Mouse (Mus musculus) ZHBTc4 (cell line): ENCODE measurements around the gene Pecam1.
A peak's percentile ranks its signal among the peaks of the same experiment; 100 is the strongest.
"Not testable (repeated sequence)": the region's sequence is repeated elsewhere in the genome, so short reads cannot be mapped to it uniquely, and the experiment has no call there.

ENCODE experiments used
- DNase-seq: peaks from one replicate; pipeline ENCODE4 v3.0.0-alpha.2; 2011; ENCODE audit warnings: low read depth, low spot score

The Pecam1 gene

DNA sequence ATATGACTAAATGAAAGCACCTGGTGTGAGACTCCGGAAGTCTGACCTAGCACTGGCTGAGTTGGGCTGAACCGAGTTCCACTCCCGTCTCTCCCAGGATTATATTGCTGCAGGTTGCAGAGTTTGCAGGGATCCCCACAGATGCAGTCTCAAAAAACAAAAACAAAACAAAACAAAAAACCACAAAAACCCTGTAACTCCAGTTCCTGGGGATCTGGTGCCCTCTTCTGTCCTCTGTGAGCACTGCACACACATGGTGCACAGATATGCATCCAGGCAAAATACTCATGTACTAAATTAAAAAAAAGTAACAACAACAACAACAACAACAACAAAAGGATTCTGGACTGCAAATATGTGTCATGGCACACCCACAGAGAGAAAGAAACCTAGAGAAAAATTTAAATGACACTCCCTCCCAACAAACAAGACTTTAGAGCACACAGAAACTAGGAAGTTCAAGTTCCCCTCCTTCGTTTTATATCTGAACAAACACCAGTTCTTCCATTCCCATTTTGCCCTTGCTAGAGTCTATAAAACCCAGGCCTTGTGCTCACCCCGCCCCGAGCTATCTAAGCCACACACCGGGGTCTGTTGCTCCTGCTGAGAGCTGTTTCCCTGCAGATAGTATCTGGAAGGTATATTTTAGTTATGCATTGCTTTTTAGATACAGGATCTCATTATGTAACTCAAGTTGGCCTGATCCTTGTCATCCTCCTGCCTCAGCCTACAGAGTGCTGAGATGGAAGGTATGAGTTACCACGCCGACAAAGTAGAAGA lies 20.0 kb upstream of the Pecam1 start:
- DNase-seq, result peak; percentile 65

DNA sequence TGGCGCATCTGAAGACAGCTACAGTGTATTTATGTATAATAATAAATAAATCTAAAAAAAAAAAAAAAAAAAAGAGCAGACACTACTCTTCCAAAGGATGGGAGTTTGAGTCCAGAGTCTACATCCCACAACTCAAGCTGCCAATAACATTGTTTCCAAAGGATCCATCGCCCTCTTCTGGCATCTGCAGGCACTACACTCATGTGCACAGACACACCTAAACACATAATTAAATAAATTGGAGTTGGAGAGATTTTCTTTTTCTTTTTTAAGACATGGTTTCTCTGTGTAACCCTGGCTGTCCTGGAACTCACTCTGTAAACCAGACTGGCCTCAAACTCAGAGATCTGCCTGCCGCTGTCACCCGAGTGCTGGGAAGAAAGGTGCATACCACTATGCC lies 17.1 kb upstream of the Pecam1 start:
- DNase-seq, result peak; percentile 70

DNA sequence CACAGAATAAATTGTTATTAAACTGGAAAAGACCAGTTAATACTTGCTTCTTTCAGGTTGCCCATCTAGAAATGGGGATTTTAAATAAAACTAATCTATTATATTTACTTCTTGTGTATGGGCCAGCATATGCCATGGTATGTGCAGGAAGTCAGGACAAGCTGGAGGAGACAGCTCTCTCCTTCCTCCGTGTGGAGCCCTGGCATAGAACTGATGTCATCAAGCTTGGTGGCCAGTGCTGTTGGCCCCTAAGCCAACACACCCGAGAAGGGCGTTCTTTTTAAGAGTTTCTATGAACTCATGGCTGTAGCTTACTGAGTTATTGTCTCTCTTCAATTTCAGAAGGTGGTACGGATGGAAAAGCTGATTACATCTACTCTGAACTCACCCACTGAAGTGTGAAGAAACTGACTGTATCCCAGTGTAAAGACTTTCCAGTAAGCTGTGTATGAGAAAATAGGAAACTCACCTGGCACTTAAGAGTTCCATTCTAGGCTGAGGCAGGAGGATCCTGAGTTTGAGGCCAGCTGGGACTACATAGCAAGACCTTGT lies 16.3 kb upstream of the Pecam1 start:
- no peak for DNase-seq

DNA sequence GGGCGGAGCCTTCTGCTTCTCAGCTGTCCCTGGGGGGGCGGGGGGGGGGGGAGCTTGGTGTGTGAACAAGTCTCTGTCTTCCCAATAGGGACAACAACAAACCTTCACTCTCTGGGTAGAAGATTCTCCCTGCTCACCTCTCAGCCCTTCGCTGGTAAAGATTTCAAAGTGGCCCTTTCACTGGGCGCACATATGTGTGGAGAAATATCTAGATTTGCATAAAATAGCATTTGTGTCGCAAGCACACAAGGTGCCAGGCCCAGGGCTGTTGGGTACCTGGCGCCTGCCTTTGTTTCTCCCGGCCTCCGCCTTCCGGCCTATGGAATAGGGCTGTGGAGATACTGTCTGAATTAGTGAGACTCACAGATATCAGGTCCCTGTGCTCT lies 12.4 kb upstream of the Pecam1 start:
- no peak for DNase-seq

DNA sequence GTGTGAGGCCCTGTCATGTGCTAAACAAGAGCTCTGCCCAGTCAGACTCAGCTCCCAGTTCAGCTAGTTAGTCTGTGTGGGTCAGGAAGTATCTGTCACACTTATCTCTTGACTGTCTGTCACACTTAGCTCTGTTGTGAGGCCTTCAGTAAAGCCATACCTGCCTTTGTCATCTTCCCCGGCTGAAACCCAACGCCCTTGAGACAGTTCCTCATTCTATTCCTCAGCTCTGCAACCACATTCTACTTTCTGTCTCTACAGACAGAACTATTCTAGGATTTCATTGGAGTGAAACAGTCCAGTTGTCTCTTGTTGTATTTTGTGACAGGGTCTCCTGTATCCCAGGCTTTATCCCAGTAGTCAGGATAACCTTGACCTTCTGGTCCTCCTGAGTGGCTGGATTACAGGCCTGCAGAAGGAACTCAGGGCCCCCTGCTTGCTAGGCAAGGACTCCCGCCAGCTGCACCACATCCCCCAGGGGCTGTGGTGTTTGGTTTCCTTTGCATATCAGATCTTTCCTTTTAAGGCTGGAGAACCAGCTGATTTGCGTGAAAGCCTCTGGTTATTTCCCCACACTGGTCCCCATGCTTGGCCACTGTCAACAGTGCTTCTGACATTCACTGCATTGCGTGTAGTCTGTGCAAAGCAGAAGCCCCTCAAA lies 11.8 kb upstream of the Pecam1 start:
- peak; percentile 64 for DNase-seq

DNA sequence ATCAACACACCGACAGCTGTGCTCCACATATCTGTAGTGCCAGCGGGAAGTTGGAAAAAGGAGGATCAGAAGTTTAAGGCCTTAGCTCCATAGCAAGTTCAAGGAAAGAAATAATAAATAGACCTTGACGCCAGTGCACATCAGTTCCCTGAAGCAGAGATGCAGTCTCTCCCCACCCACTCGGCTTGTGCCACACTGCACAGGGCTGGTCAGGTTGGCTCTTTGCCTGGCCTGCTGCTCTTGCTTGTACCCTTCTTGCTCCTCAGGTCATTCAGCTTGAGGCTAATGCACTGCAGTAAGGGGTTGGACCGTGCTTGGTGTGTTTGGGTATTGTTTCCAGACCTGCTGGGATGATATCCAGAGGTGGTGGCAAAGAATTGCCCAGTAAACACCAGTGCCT lies 10.1 kb upstream of the Pecam1 start:
- no peak for DNase-seq

DNA sequence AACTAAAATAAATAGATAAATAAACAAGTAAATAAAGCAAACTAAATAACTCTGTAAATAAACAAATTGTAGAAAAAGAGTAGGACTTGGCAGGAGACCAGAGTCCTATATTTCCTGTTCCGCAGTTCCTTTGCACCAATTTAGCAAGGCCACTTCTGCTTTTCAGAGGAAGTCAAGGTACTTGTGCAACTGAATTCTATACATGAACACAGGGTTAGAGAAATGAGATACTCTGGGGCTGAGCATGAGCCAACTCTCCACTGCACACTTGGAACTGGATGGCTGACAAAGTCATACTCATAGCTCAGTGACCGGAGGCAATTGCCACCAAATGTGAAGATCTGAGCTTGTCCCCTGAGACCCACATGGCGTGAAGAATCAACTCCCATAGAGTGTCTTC lies 8.6 kb upstream of the Pecam1 start:
- no peak for DNase-seq

DNA sequence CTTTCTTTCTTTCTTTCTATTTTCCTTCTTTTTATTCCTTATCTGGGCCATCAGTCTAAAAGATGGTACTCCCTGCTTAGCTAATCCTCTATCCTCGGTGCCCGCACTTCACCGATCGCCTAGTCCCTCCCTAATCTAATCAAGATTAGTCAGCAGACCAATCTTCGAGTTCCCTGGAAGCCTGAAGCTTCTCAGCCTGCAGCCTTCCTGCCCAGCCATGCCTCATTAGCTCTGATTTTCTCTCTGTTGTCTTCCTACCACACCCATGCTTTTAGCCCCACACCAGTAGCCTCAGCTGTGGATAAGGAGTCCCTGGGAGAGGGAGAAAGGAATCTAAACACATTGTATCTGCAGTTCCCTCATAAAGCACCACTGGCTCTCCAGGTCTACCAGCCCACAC lies 5.2 kb upstream of the Pecam1 start:
- no peak for DNase-seq

DNA sequence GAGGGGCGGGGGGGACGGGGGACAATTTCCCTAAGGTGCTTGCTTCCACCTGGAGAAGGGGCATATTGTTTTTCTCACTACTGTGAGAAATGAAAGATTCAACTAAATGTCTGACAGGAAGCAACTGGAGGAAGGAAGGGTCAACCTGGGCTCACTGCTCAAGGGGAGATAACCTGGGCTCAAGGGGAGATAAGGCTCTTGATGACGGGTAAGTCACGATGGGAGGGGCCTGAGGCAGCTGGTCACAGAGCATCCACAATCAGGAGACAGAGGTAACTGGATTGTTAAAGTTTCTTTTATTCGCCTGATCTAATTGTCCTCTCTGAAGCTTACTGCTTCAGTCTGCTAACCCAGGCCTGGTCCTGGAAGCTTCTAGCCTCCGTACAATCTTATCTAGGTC lies 2.9 kb upstream of the Pecam1 start:
- DNase-seq, result no peak

DNA sequence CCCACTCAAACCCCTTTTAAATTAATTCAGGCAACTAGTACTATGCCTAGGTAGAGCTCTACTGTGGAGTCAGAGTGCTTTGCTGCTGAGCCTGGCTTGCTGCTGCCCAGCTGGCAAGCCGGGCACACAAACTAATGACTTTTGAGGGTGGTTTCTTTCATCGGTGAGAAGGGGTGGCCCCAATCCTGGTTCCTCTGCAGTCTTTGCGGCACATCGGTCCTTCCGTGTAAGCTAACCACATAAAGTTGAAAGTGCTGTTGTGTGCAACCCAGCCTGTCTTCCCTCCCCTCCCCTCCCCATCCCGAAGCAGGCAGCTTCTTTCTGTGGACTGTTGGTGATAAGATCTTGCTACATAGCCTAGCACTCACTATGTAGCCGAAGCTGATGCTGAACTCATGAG lies 1.7 kb upstream of the Pecam1 start:
- no peak for DNase-seq

DNA sequence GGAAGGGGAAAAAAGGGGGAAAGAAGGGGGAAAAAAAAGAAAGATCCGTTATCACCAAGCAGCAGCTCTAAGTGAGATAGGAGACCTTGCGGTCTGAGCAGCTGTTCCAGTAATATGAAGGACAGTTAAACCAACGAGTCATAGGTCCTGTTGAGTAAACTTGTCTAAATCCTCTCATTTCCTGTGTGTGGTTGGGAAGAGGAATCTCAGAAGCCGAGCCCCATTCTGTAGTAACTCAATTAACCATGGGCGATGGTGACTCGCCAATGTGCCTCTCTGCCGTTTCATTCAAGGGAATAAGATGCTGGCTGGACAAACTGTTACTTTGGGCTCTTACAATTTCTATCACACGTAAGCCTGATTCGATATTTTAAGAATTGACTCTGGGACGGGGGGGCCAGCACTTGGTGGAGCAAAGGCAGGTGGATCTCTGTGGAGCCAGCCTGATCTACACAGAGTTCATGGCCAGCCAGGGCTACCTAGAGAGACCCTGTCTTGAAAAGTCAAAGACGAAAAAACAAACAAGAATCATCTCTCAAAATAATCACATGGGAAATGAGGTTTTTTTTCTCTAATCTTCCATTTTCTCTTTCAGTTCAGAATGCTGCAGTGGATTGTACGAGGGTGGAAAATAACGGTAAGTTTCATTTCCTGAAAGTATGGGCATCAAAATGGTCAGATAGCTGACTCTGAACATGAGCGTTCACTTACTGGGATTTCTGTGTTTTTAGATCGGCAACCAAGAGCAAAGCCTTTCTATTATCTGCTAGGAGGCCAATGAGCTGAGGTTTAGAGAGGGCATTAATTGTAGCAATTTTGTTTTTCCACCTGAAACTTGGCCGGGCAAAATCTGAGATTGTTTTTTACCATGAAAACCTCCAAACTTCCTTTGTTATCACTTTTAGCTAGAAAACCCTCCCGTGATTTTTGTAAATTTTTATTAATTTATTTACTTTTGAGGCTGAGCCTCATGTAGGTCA lies 901 bp upstream of the Pecam1 start, which contains the start of gene Milr1:
Gene Milr1, plus strand, starts transcription at position 188 of the 980 bp plus-strand sequence.
- no peak for DNase-seq

DNA sequence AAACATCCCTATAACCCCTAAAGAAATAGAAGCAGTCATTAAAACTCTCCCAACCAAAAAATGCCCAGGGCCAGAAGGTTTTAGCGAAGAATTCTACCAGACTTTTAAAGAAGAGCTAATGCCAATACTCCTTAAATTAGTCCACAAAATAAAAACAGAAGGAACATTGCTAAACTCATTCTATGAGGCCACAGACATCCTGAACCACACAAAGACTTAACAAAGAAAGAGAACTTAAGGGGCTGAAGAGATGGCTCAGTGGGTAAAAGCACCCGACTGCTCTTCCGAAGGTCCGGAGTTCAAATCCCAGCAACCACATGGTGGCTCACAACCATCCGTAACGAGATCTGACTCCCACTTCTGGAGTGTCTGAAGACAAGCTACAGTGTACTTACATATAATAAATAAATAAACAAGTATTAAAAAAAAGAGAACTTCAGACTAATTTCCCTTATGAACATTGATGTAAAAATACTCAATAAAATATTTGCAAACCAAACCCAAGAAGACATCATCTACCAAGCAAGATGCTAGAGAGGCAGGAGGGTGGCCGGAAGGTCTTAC lies 789 bp downstream of the Pecam1 start:
- DNase-seq, result not testable (repeated sequence)

DNA sequence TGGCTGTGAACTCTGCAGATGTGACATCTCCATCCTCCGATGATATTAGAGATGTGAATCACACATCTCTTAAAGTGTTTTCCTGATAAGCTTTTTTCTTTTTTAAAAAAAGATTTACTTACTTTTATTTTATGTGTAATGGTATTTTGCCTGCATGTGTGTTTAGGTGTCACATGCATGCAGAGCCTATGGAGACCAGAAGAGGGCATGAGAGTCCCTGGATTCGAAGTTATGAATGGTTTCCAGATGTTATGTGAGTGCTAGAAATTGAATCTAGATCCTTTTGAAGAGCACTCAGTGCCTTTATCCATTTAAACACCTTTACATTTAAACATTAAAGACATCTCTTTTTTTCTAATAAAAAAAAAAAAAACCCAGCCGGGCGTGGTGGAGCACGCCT lies 5.5 kb downstream of the Pecam1 start:
- DNase-seq, result no peak

DNA sequence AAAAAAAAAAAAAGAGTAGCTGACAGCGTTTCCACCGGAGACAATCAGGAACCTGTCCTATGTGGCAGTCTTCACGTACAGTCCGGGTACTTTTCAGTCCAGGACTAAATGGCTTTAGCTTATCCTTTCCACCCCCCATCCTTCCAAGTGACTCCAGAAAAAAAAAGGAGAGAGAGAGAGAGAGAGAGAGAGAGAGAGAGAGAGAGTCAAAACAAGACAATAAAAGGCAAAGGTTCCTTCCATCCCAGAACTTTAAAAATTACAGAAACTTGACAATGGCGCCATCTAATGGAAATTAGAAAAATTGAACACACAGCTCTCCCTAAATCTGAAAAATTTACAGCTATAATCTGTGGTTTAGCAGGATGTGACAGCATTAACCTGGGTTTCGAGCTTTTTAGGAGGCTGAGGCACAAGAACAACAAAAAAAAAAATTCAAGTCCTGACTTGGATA lies 8.0 kb downstream of the Pecam1 start:
- peak; percentile 59 for DNase-seq

DNA sequence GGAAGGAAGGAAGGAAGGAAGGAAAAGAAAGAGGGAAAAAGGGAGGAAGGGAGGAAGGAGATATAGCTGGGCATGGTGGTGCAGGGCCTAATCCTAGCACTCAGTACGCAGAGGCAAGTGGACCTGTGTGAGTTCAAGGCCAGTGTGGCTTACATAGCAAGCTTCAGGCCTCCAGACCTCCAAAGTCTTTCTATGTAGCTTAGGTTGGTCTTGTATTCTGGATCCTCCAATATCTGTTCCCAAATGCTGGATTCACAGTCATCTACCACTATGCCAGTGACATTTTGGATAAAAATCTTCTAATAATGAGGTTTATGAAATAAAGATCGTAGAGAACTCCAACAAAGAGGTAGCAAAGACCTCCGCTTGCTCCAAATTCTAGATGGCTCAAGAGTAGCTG lies 8.6 kb downstream of the Pecam1 start:
- no peak for DNase-seq

DNA sequence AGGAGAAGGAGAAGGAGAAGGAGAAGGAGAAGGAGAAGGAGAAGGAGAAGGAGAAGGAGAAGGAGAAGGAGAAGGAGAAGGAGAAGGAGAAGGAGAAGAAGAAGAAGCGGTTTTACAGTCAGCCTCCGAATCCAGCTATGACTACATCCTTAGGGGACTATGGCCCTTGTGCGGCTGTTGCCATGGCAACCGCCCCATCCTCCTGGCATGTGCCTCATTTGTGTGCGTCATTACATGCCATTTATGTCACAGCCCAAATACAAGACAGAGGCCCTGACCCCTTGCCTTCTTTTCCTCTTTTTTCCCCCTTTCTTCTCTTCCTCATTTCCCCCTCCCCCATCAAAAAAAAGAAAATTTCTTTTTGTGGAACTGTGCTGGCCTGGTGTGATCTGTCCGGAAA lies 9.2 kb downstream of the Pecam1 start:
- peak; percentile 67 for DNase-seq

DNA sequence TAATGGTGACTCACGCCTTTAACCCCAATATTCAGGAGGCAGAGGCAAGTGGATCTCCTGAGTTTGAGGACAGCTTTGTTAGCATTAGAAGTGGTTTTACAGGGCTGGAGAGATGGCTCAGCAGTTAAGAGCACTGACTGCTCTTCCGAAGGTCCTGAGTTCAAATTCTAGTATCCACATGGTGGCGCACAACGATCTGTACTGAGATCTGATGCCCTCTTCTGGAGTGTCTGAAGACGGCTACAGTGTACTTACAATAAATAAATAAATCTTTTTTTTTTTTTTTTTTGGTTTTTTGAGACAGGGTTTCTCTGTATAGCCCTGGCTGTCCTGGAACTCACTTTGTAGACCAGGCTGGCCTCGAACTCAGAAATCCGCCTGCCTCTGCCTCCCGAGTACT lies 9.7 kb downstream of the Pecam1 start:
- DNase-seq, result not testable (repeated sequence)

DNA sequence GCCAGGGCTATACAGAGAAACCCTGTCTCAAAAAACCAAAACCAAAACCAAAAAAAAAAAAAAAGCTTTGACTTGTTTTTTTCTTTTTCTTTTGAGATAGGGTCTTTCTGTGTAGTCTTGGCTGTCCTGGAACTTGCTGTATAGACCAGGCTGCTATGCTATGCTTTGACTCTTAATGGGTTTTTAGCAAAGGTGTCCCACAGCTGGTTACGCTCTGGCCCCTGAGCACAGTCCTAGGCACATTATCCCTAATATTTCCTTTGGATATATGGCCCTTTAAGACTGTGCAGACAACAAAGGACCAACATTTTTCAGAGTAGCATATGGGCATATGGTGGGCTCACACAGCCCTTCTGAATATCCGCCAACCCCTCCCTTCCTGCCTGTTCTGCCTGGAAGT lies 11.3 kb downstream of the Pecam1 start:
- DNase-seq, result no peak

DNA sequence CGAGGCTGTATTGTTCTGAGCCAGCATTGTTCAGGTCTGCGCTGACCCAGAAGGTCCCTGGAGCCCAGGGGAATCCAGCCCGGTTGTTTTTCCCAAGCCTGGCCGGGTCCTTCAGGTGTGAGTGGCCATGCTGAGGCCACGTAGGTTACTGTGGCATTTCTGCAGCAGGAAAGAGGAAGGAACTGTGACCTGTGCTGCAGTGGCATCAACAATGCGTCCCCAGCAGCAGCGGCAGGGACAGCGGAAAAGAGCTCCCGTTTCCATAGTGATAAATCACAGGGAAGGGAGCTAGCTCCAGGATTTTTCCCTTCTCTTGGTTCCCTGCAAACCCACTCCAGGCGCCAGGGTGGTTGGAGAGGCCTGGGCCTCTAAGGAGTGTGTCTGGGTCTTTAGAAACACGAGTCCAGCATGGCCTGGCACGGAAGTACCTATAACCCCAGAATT lies 13.2 kb downstream of the Pecam1 start:
- no peak for DNase-seq

DNA sequence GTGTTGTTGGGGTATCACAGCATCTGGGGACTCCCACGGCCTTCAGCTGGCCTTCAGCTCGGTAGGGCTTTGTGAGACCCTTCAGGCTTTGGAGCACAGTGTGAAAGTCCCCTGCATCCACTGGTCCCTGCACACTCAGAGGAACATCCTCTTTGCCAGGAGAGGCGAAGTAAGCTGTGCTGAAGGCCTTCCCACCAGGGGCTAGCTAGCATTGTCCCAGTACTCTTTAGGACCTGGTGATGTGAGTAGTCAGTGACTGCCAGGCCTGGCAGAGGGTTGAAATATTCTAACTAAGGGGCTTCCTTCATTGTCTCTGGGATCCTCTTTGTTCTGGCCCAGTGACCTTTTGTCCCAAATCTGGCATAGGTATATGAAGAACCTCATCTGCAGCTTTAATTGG lies 13.8 kb downstream of the Pecam1 start:
- no peak for DNase-seq

DNA sequence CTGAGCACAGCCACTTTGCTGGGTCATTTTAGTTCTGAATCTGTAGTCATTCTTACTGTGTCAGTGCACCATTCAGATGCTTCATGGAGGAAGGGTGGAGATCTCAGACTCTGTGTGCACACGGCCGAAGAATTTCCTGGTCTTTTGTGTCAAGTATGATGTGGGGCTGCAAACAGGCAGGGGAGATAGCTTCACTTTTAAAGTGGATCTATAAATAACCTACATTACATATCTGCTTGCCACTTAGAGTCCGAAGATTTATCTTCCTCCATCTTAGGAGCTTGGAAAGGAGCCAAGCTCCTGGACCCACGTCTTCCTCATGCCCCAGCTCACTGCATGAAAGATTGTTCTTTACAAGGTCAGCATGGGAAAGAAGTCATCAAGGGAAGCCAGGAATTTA lies 19.7 kb downstream of the Pecam1 start:
- no peak for DNase-seq
